Mouse (Mus musculus) adipocyte (in vitro differentiated cells): ENCODE results near the gene Phf21a.
A peak's percentile ranks its signal among the peaks of the same experiment; 100 is the strongest.
"Not testable (repeated sequence)": the region's sequence is repeated elsewhere in the genome, so short reads cannot be mapped to it uniquely, and the experiment has no call there.

Source experiments
- DNase-seq: peaks from one replicate; pipeline ENCODE4 v3.0.0-alpha.2; 2016; ENCODE audit warnings: low spot score

Gene Phf21a

DNA sequence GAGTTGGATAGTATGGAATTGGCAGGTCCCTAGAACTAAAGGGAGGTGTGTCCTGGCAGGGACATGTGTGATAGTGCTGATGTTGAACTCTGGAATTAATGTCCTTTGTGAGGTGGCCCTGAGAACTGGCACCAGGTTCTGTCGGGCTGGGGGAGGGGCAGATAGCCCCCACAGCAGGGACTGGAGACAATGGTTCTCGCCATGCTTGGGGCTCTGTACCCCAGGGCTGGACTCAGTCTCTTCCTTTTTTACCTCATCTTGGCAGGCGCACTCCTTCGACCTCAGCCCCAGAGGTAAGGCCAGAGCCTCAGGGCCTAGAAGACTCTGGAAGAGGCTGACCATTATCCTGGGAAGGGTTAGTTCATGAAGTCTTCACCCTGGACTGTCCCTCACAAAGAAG lies 289.8 kb downstream of the Phf21a start:
- no peak for DNase-seq

DNA sequence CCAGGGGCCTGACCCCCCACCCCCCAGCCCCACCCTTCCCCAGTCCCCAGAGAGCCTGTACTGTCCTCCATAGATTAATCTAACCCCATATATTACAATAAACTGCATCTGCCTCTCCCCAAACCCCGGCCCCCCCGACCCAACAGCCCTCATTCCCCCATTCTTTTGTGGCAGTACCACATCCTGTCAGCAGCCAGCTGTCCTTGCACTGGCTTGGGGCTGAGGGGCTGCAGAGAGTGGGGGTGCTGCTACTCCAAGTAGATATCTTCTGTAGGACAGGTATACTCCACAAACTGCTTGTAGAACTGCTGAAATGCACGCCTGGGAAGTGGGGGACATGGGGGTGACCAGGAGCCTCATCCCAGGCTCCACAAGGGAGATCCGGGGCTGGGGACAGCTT lies 291.2 kb downstream of the Phf21a start:
- DNase-seq, result no peak

DNA sequence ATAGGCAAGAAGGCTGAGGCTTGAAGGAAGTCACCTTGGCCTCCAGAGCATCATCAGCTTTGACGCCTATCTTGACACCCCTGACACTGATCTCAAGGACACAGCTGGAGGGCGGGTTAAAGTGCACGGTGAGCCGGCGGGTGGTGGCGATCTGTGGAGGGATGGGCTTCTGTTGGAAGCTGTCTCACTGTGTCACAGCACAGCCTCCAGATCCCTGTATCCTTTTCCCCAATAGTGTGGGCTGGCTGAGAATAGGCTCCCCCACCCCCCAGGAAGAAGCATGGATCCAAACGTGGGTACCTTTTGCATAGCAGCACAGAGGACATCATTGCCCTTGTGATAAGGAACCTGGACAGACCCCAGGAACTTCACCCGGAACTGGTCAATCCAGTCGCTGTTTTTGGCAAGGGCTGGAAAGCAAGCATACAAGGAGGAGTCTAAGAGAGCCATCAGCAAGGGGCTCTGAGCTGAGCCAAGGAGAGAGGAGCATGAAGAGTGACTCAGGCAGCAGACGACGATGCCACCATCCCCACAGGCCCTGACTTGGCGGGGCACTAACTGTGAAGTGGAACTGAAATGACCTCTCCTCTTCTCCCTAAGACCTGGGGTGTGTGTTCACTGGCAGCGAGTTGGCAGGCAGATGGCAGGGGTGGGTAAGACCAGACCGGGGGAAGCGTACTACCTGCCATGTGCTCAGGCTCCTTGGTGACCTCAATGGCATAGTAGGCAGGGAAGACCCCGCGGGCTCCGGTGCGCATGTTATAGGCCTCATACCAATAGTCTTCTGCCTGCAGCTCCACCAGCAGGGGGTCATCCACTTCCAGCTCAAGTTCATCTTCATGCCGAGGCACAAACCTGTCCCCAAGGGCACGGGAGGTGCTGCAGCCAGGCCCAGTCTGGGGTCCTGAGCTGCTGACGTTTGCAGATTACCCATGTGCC lies 292.5 kb downstream of the Phf21a start:
- DNase-seq, result no peak

DNA sequence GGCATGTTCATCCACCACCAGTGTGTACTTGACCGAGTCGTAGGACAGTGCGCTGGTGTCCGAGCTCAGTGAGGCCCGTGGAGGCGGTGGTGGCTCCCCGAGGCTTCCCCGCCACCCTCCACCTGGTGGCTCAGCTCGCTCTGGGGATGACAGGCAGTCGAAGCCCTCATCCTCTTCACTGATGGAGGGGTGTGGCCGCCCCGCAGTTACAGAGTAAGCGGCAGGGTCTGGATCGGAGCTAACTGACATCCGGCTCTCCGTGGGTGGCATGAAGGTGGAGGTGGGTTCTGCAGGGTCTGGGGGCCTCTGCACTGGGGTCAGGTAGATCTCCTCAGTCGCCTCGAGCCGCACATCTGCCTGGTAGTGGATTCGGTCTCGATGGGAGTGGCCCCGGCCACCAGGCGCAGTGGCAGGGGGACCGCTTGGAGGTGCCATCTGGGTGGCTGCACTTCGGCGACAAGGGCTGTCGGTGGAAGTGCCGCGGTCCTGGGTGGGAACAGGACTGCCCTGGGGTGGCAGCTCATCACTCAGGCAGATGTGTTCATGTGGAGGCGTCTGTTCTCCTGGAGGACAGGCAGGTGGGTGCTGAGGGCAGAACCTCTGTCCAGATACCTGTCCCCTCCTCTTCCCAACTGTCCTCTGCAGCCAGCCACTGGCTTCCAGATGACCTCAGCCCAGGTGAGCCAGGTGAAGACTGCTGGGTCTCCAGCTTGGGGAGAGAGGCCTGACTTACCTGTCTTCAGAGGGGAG lies 294.1 kb downstream of the Phf21a start:
- DNase-seq, result no peak

DNA sequence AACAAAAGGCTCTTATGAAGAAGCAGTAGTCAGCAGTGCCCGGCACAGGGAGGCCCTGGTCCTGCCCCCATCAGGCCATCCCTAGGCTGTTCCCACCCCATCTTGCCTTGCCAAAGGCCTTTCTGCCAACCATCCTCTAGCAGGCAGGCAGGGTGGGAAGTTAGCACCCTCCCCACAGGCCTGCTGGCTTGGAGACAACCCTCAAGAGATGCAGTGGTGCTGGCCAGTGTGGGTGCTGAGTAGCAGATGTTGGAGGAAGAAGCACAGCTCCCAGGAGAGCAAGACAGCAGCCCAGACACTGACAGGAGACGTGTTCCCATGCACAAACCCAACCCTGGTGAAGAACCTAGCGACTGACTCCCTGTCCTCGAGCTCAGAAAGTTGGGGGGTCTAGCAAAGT lies 294.7 kb downstream of the Phf21a start:
- no peak for DNase-seq

DNA sequence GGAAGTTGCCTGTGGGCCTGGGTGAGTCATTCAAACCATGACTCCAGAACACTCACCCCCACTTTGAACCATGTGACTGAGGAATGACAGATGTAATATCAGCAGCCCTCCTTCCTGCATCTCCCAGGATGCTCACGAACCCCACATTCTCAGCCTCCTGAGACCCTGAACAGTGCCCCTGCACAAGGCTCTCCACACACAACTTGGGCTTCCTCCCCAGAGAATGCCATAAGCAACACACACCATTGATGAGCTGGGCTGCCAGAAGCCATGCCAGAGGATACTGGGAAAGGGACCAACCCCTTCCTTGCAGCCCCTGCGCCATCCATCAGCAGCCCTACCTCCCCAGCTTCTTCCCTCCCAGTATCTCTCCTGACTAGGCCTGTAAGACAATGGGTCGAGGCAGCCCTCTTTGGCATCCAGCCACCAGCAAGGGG lies 295.2 kb downstream of the Phf21a start:
- no peak for DNase-seq

DNA sequence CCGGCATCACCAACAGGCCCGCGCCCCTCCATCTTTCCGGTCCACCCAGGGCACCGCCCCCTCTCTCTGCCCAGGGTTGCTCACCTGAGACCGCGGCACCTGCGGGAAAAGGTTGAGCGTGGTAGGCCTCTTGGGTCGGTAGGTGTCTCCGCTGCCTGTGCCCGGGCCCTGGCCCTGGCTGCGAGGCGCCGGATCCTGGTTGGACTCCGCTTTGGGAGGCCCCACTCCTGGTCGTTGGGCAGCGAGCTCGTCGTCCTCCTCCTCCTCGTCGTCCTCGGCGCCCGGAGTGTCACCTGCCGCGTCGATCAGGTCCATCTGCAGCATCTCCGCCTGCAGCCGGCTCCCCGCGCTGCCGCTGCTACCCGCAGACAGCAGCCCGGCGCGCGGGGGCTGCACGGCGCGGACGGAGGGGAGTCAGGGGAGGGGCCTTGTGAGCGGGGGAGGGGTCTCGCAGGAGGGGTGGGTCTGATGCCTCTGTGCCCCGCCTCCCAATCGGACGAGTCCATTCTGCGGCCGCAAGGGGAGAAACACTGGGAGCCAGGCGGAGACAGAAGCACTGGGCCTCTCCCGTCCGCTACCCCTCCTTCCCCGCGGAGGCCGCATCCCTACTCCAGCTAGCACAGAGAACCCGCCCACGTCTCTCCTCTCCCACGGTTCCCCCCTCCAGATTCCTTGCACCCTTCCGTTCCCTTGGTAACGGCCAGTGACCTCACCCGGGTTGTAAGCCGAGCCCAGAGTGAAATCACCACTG lies 296.1 kb downstream of the Phf21a start:
- DNase-seq, result peak; percentile 89

DNA sequence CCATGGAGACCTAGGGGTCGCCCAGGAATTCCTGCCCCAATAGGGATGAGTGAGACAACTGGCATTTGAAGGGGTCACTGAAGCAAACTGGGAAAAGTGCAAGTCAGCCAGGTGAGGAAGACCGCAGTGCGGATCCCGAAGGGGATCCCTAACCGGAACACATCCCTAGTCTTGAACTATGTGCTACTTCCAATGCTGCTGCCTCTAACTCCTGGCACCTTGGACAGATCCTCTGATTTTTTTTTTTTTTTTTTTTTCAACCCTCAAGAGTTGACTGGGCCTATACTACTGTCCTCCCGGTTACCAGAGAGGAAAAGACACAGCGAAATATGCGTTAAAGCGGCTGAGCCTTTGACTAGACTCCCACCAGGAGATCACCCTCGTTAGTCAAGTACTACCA lies 296.7 kb downstream of the Phf21a start:
- no peak for DNase-seq

DNA sequence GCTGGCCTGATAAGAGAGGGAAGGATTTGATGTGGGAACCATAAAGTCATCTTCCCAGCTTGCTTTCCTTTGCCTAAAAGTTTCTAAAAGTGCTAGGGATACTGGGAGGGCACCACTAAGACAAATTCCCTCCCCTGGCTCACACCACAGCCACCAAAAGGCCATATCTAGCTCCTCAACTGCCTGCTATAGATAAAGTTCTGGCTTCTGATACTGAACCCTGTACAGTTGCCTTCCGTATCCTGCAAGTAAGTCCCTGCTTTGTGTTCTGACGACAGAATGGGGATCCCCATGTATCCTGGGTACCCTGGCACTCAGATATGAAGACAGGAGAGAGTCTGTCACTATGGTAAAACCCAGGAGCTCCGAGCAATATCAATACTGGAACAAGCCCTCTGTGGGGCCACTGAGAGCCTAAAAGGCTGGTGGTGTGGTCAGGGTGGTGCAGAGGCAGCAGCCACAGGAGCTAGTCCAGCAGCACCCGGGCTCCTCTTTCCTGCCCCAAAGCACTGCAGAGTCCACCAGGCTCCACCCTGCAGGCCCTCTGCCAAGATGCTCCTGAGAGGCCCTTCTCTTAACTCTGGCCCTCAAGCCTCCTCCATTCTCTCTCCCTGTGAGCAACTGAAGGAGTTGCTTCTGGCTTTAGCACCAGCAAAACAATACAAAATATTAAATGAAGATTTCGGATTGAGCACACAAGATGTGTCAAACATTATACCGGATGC lies 297.5 kb downstream of the Phf21a start:
- DNase-seq, result peak; percentile 69

DNA sequence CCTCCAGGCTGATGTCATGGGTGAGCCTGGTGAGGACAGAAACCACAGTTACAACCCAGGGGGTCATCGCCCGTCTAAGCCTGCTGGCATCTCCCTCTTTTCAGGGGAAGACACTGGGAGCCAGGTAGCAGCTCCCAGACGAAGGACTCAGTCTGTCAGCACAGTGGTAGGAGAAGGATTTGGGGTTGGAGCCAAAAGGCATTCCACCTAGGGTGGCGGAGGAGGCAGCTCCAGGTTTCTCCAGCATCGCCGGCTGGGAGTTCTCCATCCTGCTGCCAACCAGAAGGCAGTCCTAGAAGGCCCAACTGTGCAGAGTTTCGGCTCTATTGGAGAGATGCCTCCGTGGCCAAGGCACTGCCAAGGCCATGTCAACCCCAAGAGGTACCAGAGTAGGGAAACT lies 298.2 kb downstream of the Phf21a start:
- no peak for DNase-seq

DNA sequence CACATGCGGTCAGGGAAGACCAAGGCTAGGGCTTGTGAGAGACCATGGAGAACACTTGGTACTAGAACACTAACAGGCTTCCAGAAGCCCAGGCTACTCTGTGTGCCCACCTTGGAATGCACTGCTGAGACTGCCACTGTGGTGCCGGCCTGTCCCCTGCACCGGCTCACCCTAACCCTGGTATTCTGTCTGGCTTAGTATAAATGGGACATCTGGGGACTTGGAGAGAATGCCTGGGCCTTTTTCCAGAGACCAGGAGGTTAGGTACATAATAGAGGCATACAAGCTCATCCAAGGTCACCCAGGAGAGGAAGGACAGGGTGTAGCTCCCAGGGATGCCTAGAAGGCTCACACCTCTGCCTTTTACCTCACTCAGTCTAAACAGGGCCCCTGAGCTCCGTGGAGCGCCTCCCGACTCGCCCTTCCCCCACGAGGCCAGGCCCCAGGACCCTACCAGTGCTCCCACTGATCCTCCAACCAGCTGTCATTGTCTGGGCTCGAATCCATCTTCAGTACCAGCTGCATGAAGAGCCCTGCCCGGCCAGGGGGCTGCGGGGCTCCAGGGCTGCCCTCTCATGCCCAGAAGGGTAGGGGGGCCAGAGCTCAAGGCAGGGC lies 298.9 kb downstream of the Phf21a start:
- DNase-seq, result no peak

DNA sequence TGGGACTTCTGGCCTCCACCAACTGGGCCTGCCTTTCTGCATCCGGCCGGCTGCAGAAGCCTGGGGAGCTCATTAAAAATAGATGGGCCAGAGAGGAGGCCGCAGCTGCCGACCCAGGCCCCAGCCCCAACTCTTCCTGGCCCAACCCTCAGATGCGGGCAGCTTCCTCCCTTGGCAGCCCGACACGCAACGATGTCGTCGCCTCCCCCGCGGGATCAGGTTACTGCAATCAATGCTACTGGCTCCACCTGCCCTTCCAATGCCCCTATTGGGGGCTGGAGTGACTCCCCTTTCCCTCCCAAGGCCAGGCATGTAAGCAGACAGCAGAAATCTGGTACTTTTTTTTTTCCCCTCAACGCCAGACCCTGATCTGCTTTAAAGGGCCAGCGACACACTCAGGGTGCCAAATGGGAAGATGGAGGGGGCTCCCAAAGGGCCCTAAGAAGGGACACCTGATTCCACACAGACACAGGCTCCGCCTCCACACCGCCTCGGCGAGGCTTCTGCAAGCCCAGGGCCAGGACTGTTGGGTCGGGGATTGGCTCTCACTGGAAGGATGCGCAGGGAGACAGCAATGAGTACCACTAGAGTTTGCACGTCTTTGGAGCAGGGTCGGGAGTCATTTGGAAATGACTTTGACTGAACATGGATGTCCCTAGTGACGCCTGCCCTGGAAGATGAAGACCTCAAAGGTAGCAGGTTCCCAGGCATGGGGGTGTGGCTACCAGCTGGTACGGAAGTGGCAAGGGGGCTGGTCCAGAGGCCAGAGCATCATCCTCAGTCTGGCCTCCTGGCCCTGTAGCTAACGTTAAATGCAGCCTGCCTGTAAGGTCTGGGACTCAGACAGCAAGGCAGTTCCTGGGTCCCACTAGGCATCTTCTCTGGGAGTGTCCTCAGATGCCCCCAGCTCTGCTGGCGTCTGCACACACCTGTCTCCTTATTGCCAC lies 299.7 kb downstream of the Phf21a start:
- no peak for DNase-seq

DNA sequence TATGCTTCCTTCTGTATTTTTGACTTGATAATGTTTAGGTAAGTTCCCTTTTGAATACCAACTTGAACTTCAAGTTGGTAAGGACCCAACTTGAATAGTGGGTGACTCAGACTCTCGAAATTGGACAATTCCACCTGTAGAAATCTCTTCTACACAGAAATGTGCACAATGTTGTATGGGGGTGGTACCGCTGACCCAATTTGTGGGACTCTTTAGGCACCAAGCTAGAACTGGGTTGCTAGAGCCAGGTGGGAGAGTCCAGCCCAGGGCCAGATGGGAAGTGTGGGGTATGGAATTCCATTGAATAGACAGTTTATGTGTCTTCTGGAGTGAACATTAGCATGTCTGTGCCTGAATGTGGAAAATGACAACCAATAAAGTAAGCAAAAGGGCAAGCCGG lies 302.6 kb downstream of the Phf21a start:
- no peak for DNase-seq

DNA sequence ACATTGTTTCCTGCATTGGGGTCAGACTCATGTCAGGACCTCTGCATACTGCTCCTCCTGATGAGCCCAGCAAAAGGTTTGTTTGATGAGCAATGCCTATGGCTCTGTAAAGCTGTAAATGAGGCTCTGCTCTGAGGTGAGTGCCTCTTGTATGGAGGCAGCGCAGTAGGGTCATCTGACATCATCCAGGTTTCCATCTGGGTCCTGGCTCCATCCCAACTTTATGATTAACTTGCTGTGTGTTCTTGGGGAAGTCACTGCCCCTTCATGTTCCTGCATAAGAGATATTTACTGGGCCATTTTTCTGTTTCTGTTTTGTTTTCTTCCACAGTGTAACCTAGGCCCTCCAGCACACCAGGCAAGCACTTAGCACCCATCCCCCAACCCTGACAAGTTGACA lies 304.5 kb downstream of the Phf21a start:
- no peak for DNase-seq

DNA sequence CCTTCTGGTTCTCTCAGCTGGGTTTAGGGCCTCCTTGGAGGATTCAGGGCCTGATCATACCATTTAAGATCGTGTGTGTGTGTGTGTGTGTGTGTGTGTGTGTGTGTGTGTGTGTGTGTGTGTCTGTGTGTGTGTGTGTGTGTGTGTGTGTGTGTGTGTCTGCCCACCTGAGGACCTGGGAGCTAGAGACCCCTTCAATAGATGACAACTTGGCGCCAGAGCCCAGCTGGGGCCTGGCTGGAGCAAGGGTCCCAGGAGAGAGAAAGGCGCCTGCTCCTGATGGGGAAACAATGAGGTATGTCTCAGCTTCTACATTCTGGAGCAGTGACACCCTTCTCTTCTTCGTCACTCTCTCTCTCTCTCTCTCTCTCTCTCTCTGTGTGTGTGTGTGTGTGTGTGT lies 307.0 kb downstream of the Phf21a start:
- DNase-seq, result not testable (repeated sequence)

DNA sequence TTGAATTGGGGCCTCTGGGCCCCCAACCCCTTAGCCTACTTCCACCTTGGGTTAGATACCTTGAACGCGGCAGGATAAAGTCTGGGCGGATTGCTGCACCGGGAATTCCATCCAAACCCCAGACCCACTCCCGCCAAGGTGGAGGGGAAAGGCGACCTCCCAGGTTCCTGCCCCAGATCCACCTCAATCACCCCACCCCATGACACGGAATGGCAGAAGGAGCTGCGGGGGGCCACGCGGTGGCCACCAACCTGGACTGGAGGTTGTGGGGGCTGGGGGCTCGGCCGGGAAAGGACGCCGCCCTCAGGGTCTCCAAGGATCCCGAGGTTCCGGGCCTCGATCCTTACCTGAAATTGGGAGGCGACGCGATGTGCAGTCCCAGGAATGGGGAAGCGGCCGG lies 307.8 kb downstream of the Phf21a start:
- no peak for DNase-seq

DNA sequence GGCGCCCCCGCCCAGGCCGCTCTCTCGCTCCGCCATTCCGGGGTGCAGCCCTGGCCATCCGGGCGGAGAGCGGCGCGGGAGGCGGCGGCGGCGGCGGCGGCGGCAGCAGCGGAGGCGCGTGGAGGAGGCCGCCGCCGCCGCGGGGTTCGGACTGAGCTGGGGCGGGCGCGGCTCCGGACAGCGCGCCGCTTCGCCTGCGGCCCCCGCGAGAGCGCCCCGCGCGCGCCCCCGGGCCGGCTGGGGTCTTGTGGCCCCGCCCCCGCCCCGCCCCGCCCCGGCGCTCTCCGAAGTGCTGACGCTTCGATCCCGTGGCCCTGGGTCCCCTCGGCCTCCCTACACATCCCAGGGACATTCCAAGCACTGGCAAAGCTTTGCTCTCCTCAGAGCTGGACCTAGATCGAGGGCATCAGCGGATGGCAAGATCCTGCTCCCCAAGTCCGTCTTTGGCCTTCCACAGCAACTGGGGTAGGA lies 308.2 kb downstream of the Phf21a start, which contains the start of gene Mapk8ip1:
TSS of gene Mapk8ip1 (minus strand) at position 173 of the 471 bp plus-strand sequence.
- DNase-seq, result no peak

DNA sequence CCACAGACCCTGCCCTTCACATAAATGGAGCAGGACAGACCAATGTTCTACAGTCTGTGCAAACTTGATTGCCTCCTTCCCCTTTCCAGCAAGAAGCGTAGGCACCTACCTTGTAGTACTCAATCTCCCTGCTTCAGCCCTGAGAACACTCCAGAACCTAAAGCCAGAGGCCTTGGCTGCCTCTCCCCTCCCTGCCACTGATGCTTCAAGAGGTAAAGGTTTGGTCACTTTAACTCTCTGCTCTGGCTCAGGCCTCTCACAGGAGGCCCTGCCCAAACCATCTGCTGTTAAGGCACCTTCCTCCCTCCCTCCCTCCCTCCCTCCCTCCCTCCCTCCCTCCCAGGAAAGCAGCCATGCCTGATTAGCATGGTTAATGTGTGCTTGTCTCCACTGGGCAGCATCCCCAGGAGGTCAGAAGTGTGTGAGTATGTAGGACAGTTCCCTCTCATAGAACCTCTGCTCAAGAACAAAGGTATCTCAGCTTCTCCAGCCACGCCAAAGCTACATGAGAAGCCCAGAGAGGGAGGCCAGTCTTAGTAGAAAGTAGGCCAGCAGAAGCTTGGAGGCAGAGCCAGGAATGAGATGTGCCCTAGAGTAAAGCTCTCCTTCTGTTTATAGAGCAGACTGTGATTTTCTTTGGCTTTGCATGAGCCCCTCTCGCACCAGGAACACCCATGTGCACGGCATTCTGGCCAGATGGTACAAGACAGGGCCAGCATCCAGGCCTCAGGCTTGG lies 309.8 kb downstream of the Phf21a start:
- DNase-seq, result peak; percentile 73

DNA sequence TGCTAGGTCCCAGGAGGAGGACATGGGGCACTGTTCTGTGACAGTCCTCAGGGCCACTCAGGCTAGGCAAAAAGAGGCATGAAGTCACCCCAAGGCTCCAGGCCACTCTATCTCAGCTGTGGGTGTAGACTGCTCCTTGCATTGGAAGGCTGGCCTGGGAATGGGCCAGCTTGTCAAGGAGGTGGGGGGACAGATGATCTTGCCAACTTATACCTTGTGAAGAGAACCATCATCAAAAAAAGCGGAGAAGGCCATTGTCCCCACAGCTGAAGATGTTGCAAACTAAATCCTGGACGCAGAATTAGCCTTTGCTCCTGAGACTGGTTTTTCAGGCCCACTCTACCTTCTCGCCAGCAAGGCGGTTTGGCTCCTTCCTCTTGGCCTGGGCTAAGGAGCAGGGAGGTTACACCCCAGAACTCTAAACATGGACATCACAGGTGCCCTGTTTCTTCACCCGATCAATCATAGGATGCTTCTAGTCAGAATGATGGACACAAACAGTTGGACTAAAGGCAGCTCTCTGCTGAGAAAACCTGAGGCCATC lies 310.9 kb downstream of the Phf21a start:
- peak; percentile 18 for DNase-seq
